Mouse (Mus musculus) embryonic fibroblast, embryonic 13.5 days (primary cell): ENCODE measurements around the gene Itpr3. TPM values are rescaled to one million over a fixed set of nuclear protein-coding genes. Genes with fewer than 3 reads are reported as not detected.

Source experiments
- H3K27ac ChIP-seq: 2 replicates; pipeline ENCODE4 v1.5.1; 2012; ENCODE audit warnings: low read length, control low read depth, inconsistent platforms; ENCODE audit not compliant: insufficient read depth
- H3K4me1 ChIP-seq: 2 replicates; pipeline ENCODE4 v1.6.1; 2011; ENCODE audit warnings: low read length; ENCODE audit not compliant: control insufficient read depth, insufficient read depth
- H3K4me3 ChIP-seq: 2 replicates; pipeline ENCODE4 v1.5.1; 2011; ENCODE audit warnings: mild to moderate bottlenecking, control low read depth, low read length; ENCODE audit not compliant: insufficient read depth
- CTCF ChIP-seq: IDR thresholded peaks from 2 replicates; pipeline ENCODE4 v1.5.1; 2011; ENCODE audit warnings: mild to moderate bottlenecking, control low read depth, low read length, moderate library complexity, borderline replicate concordance; ENCODE audit not compliant: insufficient read depth
- POLR2A ChIP-seq: IDR thresholded peaks from 2 replicates; pipeline ENCODE4 v1.6.1; 2011; ENCODE audit warnings: low read depth, mild to moderate bottlenecking, control low read depth, low read length, moderate library complexity
- polyA plus RNA-seq: library from polyadenylated mRNA; stranded (reverse); fragments of >200 nt; gene quantifications from 2 replicates; pipeline ENCODE4 v1.2.4, GENCODE M21; 2011; ENCODE audit warnings: low read depth; ENCODE audit not compliant: missing spikeins, insufficient read length

The Itpr3 gene
- polyA plus RNA-seq, 1 experiment: 15.7 TPM

- no peaks in the 10 kb centered on the region for H3K4me1 ChIP-seq
- TF ChIP-seq CTCF: no peak
- no peak for TF ChIP-seq POLR2A
- no peak overlapping the region for H3K4me3 ChIP-seq
- no peak overlapping the region for H3K27ac ChIP-seq
Measured at GRCm38 (mm10) chr17:27159169-27159568, 102.1 kb downstream of the Itpr3 start.

- H3K4me3 ChIP-seq: no peak overlapping the region
- no peak for TF ChIP-seq POLR2A
- no peak for TF ChIP-seq CTCF
- no peaks in the 10 kb centered on the region for H3K4me1 ChIP-seq
- H3K27ac ChIP-seq: no peak overlapping the region
Measured at GRCm38 (mm10) chr17:27160905-27161304, 103.8 kb downstream of the Itpr3 start.

- Histone ChIP-seq H3K4me3 (no peak overlapping the region), H3K27ac (no peak overlapping the region), H3K4me1 (no peaks in the 10 kb centered on the region)
- TF ChIP-seq POLR2A (no peak), CTCF (peak; percentile 59; the same call in 1 of the 2 replicates)
Measured at GRCm38 (mm10) chr17:27165054-27165773, 108.1 kb downstream of the Itpr3 start.

GRCm38 (mm10) chr17:27166901-27167300 is 109.8 kb downstream of the Itpr3 start:
- H3K4me3 ChIP-seq: no peak overlapping the region

GRCm38 (mm10) chr17:27167545-27167944 is 110.4 kb downstream of the Itpr3 start, which contains the start of gene Ip6k3:
Ip6k3 (minus strand) TSS chr17:27167795.
- no peak for TF ChIP-seq POLR2A
- no peak for TF ChIP-seq CTCF
- Histone ChIP-seq H3K4me1 (no peaks in the 10 kb centered on the region), H3K4me3 (no peak within 1 kb of the TSS), H3K27ac (no peak within 1 kb of the TSS)

More at GRCm38 (mm10) chr17:27166901-27167300, 109.8 kb downstream of the Itpr3 start:
- Histone ChIP-seq H3K4me1 (no peaks in the 10 kb centered on the region), H3K27ac (no peak overlapping the region)
- no peak for TF ChIP-seq CTCF
- TF ChIP-seq POLR2A: no peak

- TF ChIP-seq CTCF (no peak), POLR2A (no peak)
- Histone ChIP-seq H3K4me1 (no peaks in the 10 kb centered on the region), H3K4me3 (no peak overlapping the region), H3K27ac (no peak overlapping the region)
Measured at GRCm38 (mm10) chr17:27168569-27168968, 111.5 kb downstream of the Itpr3 start.

GRCm38 (mm10) chr17:27169952-27170695 is 113.0 kb downstream of the Itpr3 start:
- Histone ChIP-seq H3K4me3 (no peak overlapping the region), H3K27ac (no peak overlapping the region), H3K4me1 (no peaks in the 10 kb centered on the region)
- no peak for TF ChIP-seq CTCF
- no peak for TF ChIP-seq POLR2A

GRCm38 (mm10) chr17:27171121-27171520 is 114.0 kb downstream of the Itpr3 start:
- Histone ChIP-seq H3K4me1 (no peaks in the 10 kb centered on the region), H3K27ac (no peak overlapping the region)
- TF ChIP-seq CTCF (no peak), POLR2A (no peak)

More at GRCm38 (mm10) chr17:27171121-27171520, 114.0 kb downstream of the Itpr3 start:
- no peak overlapping the region for H3K4me3 ChIP-seq

Other genes starting within 250 kb of the Itpr3 start
- gene Nkx2-5, start 212.3 kb upstream of the Itpr3 start, polyA plus RNA-seq: not detected in 2 replicates
- gene Kifc5b, start 140.2 kb upstream of the Itpr3 start, polyA plus RNA-seq: 6.6 and 7.2 TPM in 2 replicates
- 10.9 and 12.0 TPM in 2 replicates for gene Phf1, start 124.3 kb upstream of the Itpr3 start, polyA plus RNA-seq
- 80.0 and 90.5 TPM in 2 replicates for gene Cuta, start 117.7 kb upstream of the Itpr3 start, polyA plus RNA-seq
- 52.2 and 58.4 TPM in 2 replicates for gene Syngap1, start 116.1 kb upstream of the Itpr3 start, polyA plus RNA-seq
- gene Zbtb9, start 84.1 kb upstream of the Itpr3 start, polyA plus RNA-seq: 7.3 and 8.6 TPM in 2 replicates
- gene Bak1, start 28.3 kb upstream of the Itpr3 start, polyA plus RNA-seq: 106 and 114 TPM in 2 replicates
- gene Uqcc2, start 76.6 kb downstream of the Itpr3 start, polyA plus RNA-seq: 148 and 168 TPM in 2 replicates
- not detected in 2 replicates for gene Ip6k3, start 110.5 kb downstream of the Itpr3 start, polyA plus RNA-seq
- gene Lemd2, start 147.2 kb downstream of the Itpr3 start, polyA plus RNA-seq: 48.7 and 54.5 TPM in 2 replicates